Mouse (Mus musculus) heart, postnatal 0 days (tissue): Measurements from ENCODE around the gene Gm37240.

Source experiments
- CTCF ChIP-seq: IDR thresholded peaks from 2 replicates; pipeline ENCODE4 v1.5.1; 2016; ENCODE audit warnings: antibody characterized with exemption, control low read depth, low read depth
- EP300 ChIP-seq: IDR thresholded peaks from 2 replicates; pipeline ENCODE4 v1.6.1; 2016; ENCODE audit warnings: antibody characterized with exemption, low read depth

DNA sequence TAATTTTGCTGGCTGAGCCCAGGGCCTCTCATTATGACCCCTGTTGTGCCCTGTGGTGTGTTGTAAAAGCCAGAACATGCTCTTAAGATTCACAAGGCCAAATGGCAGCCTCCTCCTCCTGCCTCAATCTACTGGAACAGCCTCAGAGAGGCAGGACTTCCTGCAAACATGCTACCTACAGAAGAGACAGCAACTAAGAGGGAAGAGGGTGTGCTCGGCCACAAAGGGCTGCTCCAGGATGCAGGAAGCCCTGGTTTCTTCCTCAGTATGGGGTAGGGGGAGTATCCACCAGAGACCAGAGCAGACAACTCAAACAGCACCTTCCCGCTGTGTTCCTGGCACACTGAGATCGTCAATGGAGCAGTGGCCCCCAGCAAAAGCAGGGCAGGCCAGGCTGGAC is 1426.8 kb downstream of the Gm37240 start:
- TF ChIP-seq CTCF (no peak), EP300 (no peak)
